Mouse (Mus musculus) limb, embryonic 14.5 days (tissue): ENCODE results near the gene Myadm. TPM values are rescaled to one million over a fixed set of nuclear protein-coding genes. Genes with fewer than 3 reads are reported as not detected.

Experiments used
- ATAC-seq: fragments of 200-750 bp; cut with Nextera tagmentation; 2 replicates; pipeline ENCODE4 v1.8.0; 2017; ENCODE audit warnings: low read depth, moderate number of reproducible peaks, moderate TSS enrichment; ENCODE audit not compliant: low FRiP score
- DNase-seq: peaks from one replicate; pipeline ENCODE4 v3.0.0-alpha.2; 2015; ENCODE audit warnings: low spot score
- H3K27ac ChIP-seq: fragments of 300-500 bp; sonication (generic); replicated peaks from 2 replicates; pipeline ENCODE4 v1.5.1; 2014; ENCODE audit warnings: low read depth, mild to moderate bottlenecking, low read length, moderate library complexity, mixed read lengths
- H3K27me3 ChIP-seq: fragments of 300-500 bp; sonication (generic); 2 replicates; pipeline ENCODE4 v1.6.1; 2014; ENCODE audit warnings: low read length, mixed read lengths; ENCODE audit not compliant: control insufficient read depth, insufficient read depth
- H3K36me3 ChIP-seq: fragments of 300-500 bp; sonication (generic); 2 replicates; pipeline ENCODE4 v1.6.1; 2014; ENCODE audit warnings: mild to moderate bottlenecking, low read length, moderate library complexity, mixed read lengths; ENCODE audit not compliant: control insufficient read depth, insufficient read depth
- H3K4me1 ChIP-seq: fragments of 300-500 bp; sonication (generic); 2 replicates; pipeline ENCODE4 v1.6.1; 2014; ENCODE audit warnings: antibody characterized with exemption, low read length, mixed read lengths; ENCODE audit not compliant: control insufficient read depth, insufficient read depth
- H3K4me2 ChIP-seq: fragments of 300-500 bp; sonication (generic); replicated peaks from 2 replicates; pipeline ENCODE4 v1.6.1; 2014; ENCODE audit warnings: low read depth, mild to moderate bottlenecking, low read length, moderate library complexity; ENCODE audit not compliant: severe bottlenecking
- H3K4me3 ChIP-seq: fragments of 300-500 bp; sonication (generic); replicated peaks from 2 replicates; pipeline ENCODE4 v1.5.1; 2014; ENCODE audit warnings: low read length
- H3K9ac ChIP-seq: fragments of 300-500 bp; sonication (generic); 2 replicates; pipeline ENCODE4 v1.6.1; 2014; ENCODE audit warnings: mild to moderate bottlenecking, low read depth, low read length, moderate library complexity; ENCODE audit not compliant: severe bottlenecking
- H3K9me3 ChIP-seq: fragments of 300-500 bp; sonication (generic); 2 replicates; pipeline ENCODE4 v1.6.1; 2016; ENCODE audit warnings: low read length; ENCODE audit not compliant: control insufficient read depth
- POLR2A ChIP-seq: fragments of 200-500 bp; IDR thresholded peaks from 2 replicates; pipeline ENCODE4 v1.8.0; 2012; ENCODE audit warnings: inconsistent platforms, mild to moderate bottlenecking, moderate library complexity, borderline replicate concordance; ENCODE audit not compliant: insufficient read depth, insufficient read length; ENCODE audit errors: extremely low read depth
- WGBS: fragments of 180-500 bp; shearing (Covaris S2); extraction: QIAGEN DNeasy Blood & Tissue Kit; methylation state at CpG from one replicate; pipeline ENCODE4 v1.1.7; 2014; 5-methylcytosine and 5-hydroxymethylcytosine counted together
- polyA plus RNA-seq, 2 experiments: library from polyadenylated mRNA; depleted of rRNA in 1 of 2; stranded (reverse) in 1 of 2; unstranded in 1 of 2; fragments of >200 nt; fragmentation: Nextera tagmentation in 1 of 2; extraction: Ambion mirVana in 1 of 2; gene quantifications; 2 replicates each; pipeline versions ENCODE4 v1.2.1 to v1.2.3; 2012 to 2014

The Myadm gene
- polyA plus RNA-seq, 2 experiments: 141 to 209 TPM

- DNase-seq (no peak), ATAC-seq (no peak)
- Histone ChIP-seq H3K4me2 (no peak overlapping the region), H3K9ac (no peak overlapping the region), H3K36me3 (no peaks in the 10 kb centered on the region), H3K4me1 (peaks cover 13% of the 10 kb centered on the region), H3K27me3 (peaks cover 28% of the 10 kb centered on the region), H3K4me3 (no peak overlapping the region), H3K9me3 (peaks cover 4% of the 10 kb centered on the region; the same call in 1 of the 2 replicates), H3K27ac (no peak overlapping the region)
- 66% methylated on average over 3 of the region's 3 CpGs for WGBS
- no peak for TF ChIP-seq POLR2A
Measured at GRCm38 (mm10) chr7:3306400-3306799, 17.5 kb downstream of the Myadm start.

- Histone ChIP-seq H3K27ac (no peak overlapping the region), H3K27me3 (peaks cover 14% of the 10 kb centered on the region), H3K4me1 (peaks cover 9% of the 10 kb centered on the region), H3K36me3 (no peaks in the 10 kb centered on the region), H3K9ac (no peak overlapping the region), H3K9me3 (peaks cover 4% of the 10 kb centered on the region; the same call in 1 of the 2 replicates), H3K4me2 (no peak overlapping the region), H3K4me3 (no peak overlapping the region)
- no peak for DNase-seq
- no peak for TF ChIP-seq POLR2A
- ATAC-seq: no peak
- WGBS: 6% methylated on average over 4 of the region's 4 CpGs
Measured at GRCm38 (mm10) chr7:3308646-3309045, 19.8 kb downstream of the Myadm start.

DNA sequence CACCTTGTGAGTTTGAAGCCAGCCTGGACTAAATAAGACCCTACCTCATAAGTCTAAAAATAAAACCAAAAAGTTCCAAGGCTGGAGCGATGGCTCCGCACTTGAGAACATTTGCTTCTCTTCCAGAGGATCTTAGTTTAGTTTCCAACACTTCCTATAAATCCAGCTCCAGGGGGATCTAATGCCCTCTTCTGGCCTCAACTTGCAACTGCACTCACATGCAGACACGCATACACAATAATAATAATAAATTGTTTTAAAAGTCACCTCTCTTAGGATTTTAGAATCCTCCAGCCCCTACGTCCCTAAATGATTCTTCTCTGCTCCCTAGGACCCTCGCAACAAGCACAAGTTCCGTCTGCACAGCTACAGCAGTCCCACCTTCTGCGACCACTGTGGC is 21.4 kb downstream of the Myadm start:
- 94% methylated on average over 7 of the region's 7 CpGs for WGBS
- no peak for TF ChIP-seq POLR2A
- Histone ChIP-seq H3K9me3 (peaks cover 4% of the 10 kb centered on the region; the same call in 1 of the 2 replicates), H3K4me2 (no peak overlapping the region), H3K27me3 (0 out of 2 replicates have a peak, but pooled peaks cover 5% of the 10 kb centered on the region), H3K36me3 (no peaks in the 10 kb centered on the region), H3K9ac (no peak overlapping the region), H3K27ac (no peak overlapping the region), H3K4me1 (no peaks in the 10 kb centered on the region), H3K4me3 (no peak overlapping the region)
- DNase-seq (no peak), ATAC-seq (no peak)

- no peaks in the 10 kb centered on the region for H3K27me3 ChIP-seq
- no peak overlapping the region for H3K4me2 ChIP-seq
- H3K36me3 ChIP-seq: no peaks in the 10 kb centered on the region
- H3K9me3 ChIP-seq: peaks cover 4% of the 10 kb centered on the region; the same call in 1 of the 2 replicates
- H3K9ac ChIP-seq: no peak overlapping the region
- H3K4me1 ChIP-seq: no peaks in the 10 kb centered on the region
- no peak overlapping the region for H3K27ac ChIP-seq
- H3K4me3 ChIP-seq: no peak overlapping the region
- ATAC-seq (no peak), DNase-seq (no peak)
- TF ChIP-seq POLR2A: no peak
- 90% methylated on average over 8 of the region's 8 CpGs for WGBS
Measured at GRCm38 (mm10) chr7:3313571-3313970, 24.7 kb downstream of the Myadm start.

- Histone ChIP-seq H3K27me3 (no peaks in the 10 kb centered on the region), H3K9ac (no peak overlapping the region), H3K4me1 (no peaks in the 10 kb centered on the region), H3K4me2 (no peak overlapping the region), H3K9me3 (peaks cover 4% of the 10 kb centered on the region; the same call in 1 of the 2 replicates), H3K27ac (no peak overlapping the region), H3K4me3 (no peak overlapping the region), H3K36me3 (no peaks in the 10 kb centered on the region)
- no peak for ATAC-seq
- no peak for DNase-seq
- WGBS: 60% methylated on average over 5 of the region's 5 CpGs
- TF ChIP-seq POLR2A: no peak
Measured at GRCm38 (mm10) chr7:3314121-3314520, 25.2 kb downstream of the Myadm start.

DNA sequence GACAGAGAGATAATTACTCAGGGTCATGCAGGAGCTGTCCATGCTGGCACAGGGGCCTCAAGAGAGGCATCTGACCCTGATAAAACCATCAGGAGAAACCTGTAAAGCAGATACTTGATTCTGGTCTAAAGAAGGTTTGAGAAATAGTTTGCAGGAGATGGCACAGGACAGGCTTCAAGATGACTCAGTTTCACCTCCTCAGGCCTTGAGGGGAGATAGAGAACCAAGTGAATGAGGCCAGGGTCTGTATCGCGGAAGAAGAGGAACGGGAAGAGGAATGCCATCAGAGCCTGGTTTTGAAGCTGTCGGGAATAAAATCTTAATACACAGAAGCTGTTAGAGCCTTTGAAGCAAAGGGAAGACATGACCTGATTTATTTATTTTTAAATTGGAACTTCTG is 28.8 kb downstream of the Myadm start:
- Histone ChIP-seq H3K4me2 (no peak overlapping the region), H3K9me3 (no peaks in the 10 kb centered on the region), H3K27ac (no peak overlapping the region), H3K27me3 (no peaks in the 10 kb centered on the region), H3K9ac (no peak overlapping the region), H3K36me3 (no peaks in the 10 kb centered on the region), H3K4me3 (no peak overlapping the region), H3K4me1 (no peaks in the 10 kb centered on the region)
- 44% methylated on average over 4 of the region's 4 CpGs for WGBS
- no peak for TF ChIP-seq POLR2A
- DNase-seq (no peak), ATAC-seq (no peak)
